Mouse (Mus musculus): Measurements from ENCODE around the gene Hspa1a. TPM values are rescaled to one million over a fixed set of nuclear protein-coding genes. Genes with fewer than 3 reads are reported as not detected.
"Not testable (repeated sequence)": the region's sequence is repeated elsewhere in the genome, so short reads cannot be mapped to it uniquely, and the experiment has no call there.

The Hspa1a gene
- polyA plus RNA-seq, 1 experiment from 2014 or later: 2.0 TPM

DNA sequence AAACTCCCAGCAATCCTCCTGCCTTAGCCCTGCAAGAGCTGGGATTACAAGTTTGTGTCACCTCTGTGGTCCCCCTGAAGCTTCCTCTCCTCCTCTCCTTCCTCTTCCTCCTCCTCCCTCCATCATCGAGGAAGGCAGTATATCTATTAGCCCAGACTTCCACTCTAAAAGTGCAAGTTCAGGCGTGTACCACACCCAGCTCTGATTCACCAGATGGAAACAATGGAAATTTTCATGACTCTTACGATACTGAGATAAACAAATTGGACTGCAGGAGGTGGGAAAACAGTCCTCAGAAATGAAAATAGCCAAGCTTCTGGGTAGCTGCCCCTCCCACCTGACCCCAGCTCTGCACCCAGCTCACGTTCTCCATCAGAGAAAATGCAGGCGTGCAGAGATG is 6.3 kb downstream of the Hspa1a start:
- DNase-seq (no peak), ATAC-seq (ENCODE audit: insufficient read depth) (no peak)
- peaks cover 25% of the 10 kb centered on the region for H3K27me3 ChIP-seq (ENCODE audit: insufficient read depth, low read length)
- no peak overlapping the region for H3K4me2 ChIP-seq
- H3K9me3 ChIP-seq (ENCODE audit: low read depth, low read length): no peaks in the 10 kb centered on the region
- no peaks in the 10 kb centered on the region for H3K36me3 ChIP-seq (ENCODE audit: insufficient read depth)
- no peak for TF ChIP-seq CTCF (IDR thresholded peaks at IDR 0.05; ENCODE audit: low read depth)
- H3K4me3 ChIP-seq (ENCODE audit: low read depth, low read length): no peak overlapping the region
- no peaks in the 10 kb centered on the region for H3K4me1 ChIP-seq (ENCODE audit: insufficient read depth)
- H3K9ac ChIP-seq: no peak overlapping the region
- 61% methylated on average over 5 of the region's 5 CpGs for WGBS
- no peak overlapping the region for H3K27ac ChIP-seq (ENCODE audit: low read depth)

- no peak overlapping the region for H3K27ac ChIP-seq (ENCODE audit: low read depth)
- H3K4me2 ChIP-seq: no peak overlapping the region
- 15% methylated on average over 1 of the region's 1 CpGs for WGBS
- H3K9ac ChIP-seq: peak overlapping the region; percentile 18; the same call in 1 of the 2 replicates
- H3K9me3 ChIP-seq (ENCODE audit: low read depth, low read length): no peaks in the 10 kb centered on the region
- no peak overlapping the region for H3K4me3 ChIP-seq (ENCODE audit: low read depth, low read length)
- TF ChIP-seq CTCF (IDR thresholded peaks at IDR 0.05; ENCODE audit: low read depth): no peak
- no peaks in the 10 kb centered on the region for H3K36me3 ChIP-seq (ENCODE audit: insufficient read depth)
- no peaks in the 10 kb centered on the region for H3K4me1 ChIP-seq (ENCODE audit: insufficient read depth)
- no peak for DNase-seq
- H3K27me3 ChIP-seq (ENCODE audit: insufficient read depth, low read length): peaks cover 22% of the 10 kb centered on the region
- ATAC-seq (ENCODE audit: insufficient read depth): no peak
Measured at GRCm38 (mm10) chr17:34964640-34965049, 7.3 kb downstream of the Hspa1a start.

- Histone ChIP-seq H3K4me3 (ENCODE audit: low read depth, low read length) (no peak overlapping the region), H3K4me2 (no peak overlapping the region), H3K36me3 (ENCODE audit: insufficient read depth) (no peaks in the 10 kb centered on the region), H3K27me3 (ENCODE audit: insufficient read depth, low read length) (peaks cover 4% of the 10 kb centered on the region), H3K9ac (no peak overlapping the region), H3K27ac (ENCODE audit: low read depth) (no peak overlapping the region), H3K9me3 (ENCODE audit: low read depth, low read length) (no peaks in the 10 kb centered on the region), H3K4me1 (ENCODE audit: insufficient read depth) (no peaks in the 10 kb centered on the region)
- 68% methylated on average over 1 of the region's 1 CpGs for WGBS
- no peak for DNase-seq
- no peak for TF ChIP-seq CTCF (IDR thresholded peaks at IDR 0.05; ENCODE audit: low read depth)
- no peak for ATAC-seq (ENCODE audit: insufficient read depth)
Measured at GRCm38 (mm10) chr17:34962841-34963240, 9.1 kb downstream of the Hspa1a start.

GRCm38 (mm10) chr17:34962125-34962524 is 9.8 kb downstream of the Hspa1a start:
- DNase-seq (no peak), ATAC-seq (ENCODE audit: insufficient read depth) (no peak)
- Histone ChIP-seq H3K27me3 (ENCODE audit: insufficient read depth, low read length) (no peaks in the 10 kb centered on the region), H3K9me3 (ENCODE audit: low read depth, low read length) (no peaks in the 10 kb centered on the region), H3K4me1 (ENCODE audit: insufficient read depth) (no peaks in the 10 kb centered on the region), H3K4me2 (no peak overlapping the region), H3K27ac (ENCODE audit: low read depth) (no peak overlapping the region), H3K4me3 (ENCODE audit: low read depth, low read length) (no peak overlapping the region), H3K36me3 (ENCODE audit: insufficient read depth) (no peaks in the 10 kb centered on the region), H3K9ac (no peak overlapping the region)
- WGBS: 30% methylated on average over 3 of the region's 3 CpGs
- TF ChIP-seq CTCF (IDR thresholded peaks at IDR 0.05; ENCODE audit: low read depth): no peak

- Histone ChIP-seq H3K27me3 (ENCODE audit: insufficient read depth, low read length) (peaks cover 4% of the 10 kb centered on the region; the same call in 1 of the 2 replicates), H3K36me3 (ENCODE audit: insufficient read depth) (no peaks in the 10 kb centered on the region), H3K9me3 (ENCODE audit: low read depth, low read length) (no peaks in the 10 kb centered on the region), H3K9ac (no peak overlapping the region), H3K4me3 (ENCODE audit: low read depth, low read length) (no peak overlapping the region), H3K27ac (ENCODE audit: low read depth) (no peak overlapping the region), H3K4me2 (no peak overlapping the region; the same call in 1 of the 2 replicates), H3K4me1 (ENCODE audit: insufficient read depth) (no peaks in the 10 kb centered on the region)
- no peak for TF ChIP-seq CTCF (IDR thresholded peaks at IDR 0.05; ENCODE audit: low read depth)
- DNase-seq (no peak), ATAC-seq (ENCODE audit: insufficient read depth) (no peak)
Measured at GRCm38 (mm10) chr17:34960702-34961493, 11.1 kb downstream of the Hspa1a start.

DNA sequence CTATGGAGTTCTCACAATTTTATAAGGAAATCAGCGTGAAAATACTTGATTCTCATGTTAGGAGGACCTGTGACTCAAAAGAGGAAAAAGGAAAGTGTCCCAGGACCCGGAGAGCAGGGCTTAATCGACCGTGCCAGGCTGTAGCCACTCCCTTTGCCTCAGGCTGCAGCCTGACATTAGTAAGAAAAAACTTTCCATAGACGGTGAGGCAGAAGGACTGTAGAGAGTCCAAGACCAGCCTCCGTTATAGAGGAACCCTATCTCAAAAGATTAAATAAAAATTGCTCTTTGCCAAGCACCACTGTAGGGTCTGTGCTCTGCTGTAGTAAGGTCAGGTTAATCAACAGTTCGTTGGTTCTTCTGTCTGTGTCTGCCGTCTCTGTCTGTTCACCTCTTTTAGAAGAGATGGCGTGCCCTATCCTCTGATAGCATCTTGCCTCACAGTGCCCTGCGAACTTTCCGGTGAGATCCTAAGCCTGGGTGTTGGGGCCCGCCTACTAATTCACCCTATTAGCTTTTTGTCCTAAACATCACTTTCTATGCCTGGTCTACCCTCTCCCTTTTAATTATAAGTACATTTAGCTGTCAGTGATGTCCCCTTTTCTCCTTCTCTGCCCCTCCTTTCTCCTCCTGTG is 12.0 kb downstream of the Hspa1a start:
- peak overlapping the region; percentile 41 for H3K4me3 ChIP-seq (ENCODE audit: low read depth, low read length)
- TF ChIP-seq CTCF (IDR thresholded peaks at IDR 0.05; ENCODE audit: low read depth): no peak
- H3K36me3 ChIP-seq (ENCODE audit: insufficient read depth): no peaks in the 10 kb centered on the region
- H3K27me3 ChIP-seq (ENCODE audit: insufficient read depth, low read length): peaks cover 7% of the 10 kb centered on the region; the same call in 1 of the 2 replicates
- peak overlapping the region; percentile 63 for H3K9ac ChIP-seq
- peak; percentile 35; the same call in 1 of the 2 replicates for ATAC-seq (ENCODE audit: insufficient read depth)
- peak; percentile 54 for DNase-seq
- H3K27ac ChIP-seq (ENCODE audit: low read depth): peak overlapping the region; percentile 96
- peak overlapping the region; percentile 79 for H3K4me2 ChIP-seq
- WGBS: 10% methylated on average over 12 of the region's 12 CpGs
- H3K4me1 ChIP-seq (ENCODE audit: insufficient read depth): no peaks in the 10 kb centered on the region
- no peaks in the 10 kb centered on the region for H3K9me3 ChIP-seq (ENCODE audit: low read depth, low read length)

DNA sequence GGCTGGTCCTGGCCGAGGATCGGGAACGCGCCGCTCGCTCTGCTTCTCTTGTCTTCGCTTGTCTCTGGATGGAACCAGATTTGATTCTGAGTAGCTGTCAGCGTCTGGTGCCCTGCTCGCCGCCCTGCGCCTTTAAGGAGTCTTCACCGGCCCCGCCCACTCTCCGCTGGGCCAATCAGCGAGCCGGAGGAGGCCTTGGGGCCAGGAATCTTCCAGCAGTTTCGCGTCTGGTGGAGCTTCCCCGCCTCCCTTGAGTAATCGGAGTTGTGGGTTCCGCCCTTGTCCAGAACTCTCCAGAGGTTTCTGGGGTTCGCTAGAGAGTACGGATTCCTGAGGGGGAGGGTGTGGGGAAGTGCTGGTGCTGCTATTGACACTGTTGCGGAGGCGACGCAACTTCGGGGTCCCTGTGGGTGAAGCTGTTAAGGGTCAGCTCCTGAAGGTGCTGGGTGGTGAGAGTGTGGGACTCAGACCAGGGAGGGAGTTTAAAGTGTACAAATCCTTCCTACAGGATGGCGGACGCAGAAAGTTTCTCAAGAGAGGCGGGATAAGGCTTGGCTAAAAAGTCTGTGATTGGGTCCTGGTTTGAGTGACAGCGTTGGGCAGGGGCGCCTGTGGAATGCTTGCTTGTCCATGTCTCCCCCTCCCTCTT is 12.7 kb downstream of the Hspa1a start, which contains the start of gene Hspa1b:
Gene Hspa1b, minus strand, starts transcription at position 109 of the 649 bp plus-strand sequence.
- H3K9ac ChIP-seq: peak within 1 kb of the TSS; percentile 63
- H3K27me3 ChIP-seq (ENCODE audit: insufficient read depth, low read length); H3K4me1 ChIP-seq (ENCODE audit: insufficient read depth); H3K9me3 ChIP-seq (ENCODE audit: low read depth, low read length); H3K36me3 ChIP-seq (ENCODE audit: insufficient read depth): not testable (repeated sequence)
- peak within 1 kb of the TSS; percentile 79 for H3K4me2 ChIP-seq
- peak within 1 kb of the TSS; percentile 41 for H3K4me3 ChIP-seq (ENCODE audit: low read depth, low read length)
- peak within 1 kb of the TSS; percentile 96 for H3K27ac ChIP-seq (ENCODE audit: low read depth)
- WGBS: under 1% methylated on average over 25 of the region's 32 CpGs
- DNase-seq (peak; percentile 94), ATAC-seq (ENCODE audit: insufficient read depth) (peak; percentile 94)

DNA sequence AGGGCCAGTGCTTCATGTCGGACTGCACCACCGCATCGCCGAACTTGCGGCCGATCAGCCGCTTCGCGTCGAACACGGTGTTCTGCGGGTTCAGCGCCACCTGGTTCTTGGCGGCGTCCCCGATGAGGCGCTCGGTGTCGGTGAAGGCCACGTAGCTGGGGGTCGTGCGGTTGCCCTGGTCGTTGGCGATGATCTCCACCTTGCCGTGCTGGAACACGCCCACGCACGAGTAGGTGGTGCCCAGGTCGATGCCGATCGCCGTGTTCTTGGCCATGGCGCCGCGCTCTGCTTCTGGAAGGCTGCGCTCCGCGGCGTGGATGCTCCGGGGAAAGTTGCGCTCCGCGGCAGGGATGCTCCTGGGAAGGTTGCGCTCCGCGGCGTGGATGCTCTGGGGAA is 13.2 kb downstream of the Hspa1a start:
- Histone ChIP-seq H3K4me3 (ENCODE audit: low read depth, low read length) (peak overlapping the region; percentile 41), H3K9ac (0 out of 2 replicates have a peak overlapping the region, but pooled peaks have one; percentile 13), H3K4me2 (peak overlapping the region; percentile 79)
- not testable (repeated sequence) for H3K9me3 ChIP-seq (ENCODE audit: low read depth, low read length); H3K36me3 ChIP-seq (ENCODE audit: insufficient read depth); H3K4me1 ChIP-seq (ENCODE audit: insufficient read depth); H3K27me3 ChIP-seq (ENCODE audit: insufficient read depth, low read length); DNase-seq; H3K27ac ChIP-seq (ENCODE audit: low read depth)
- ATAC-seq (ENCODE audit: insufficient read depth): peak; percentile 15
- 0% methylated on average over 13 of the region's 47 CpGs for WGBS

GRCm38 (mm10) chr17:34957966-34958365 is 14.0 kb downstream of the Hspa1a start:
- DNase-seq; H3K9ac ChIP-seq; H3K9me3 ChIP-seq (ENCODE audit: low read depth, low read length); H3K27me3 ChIP-seq (ENCODE audit: insufficient read depth, low read length); ATAC-seq (ENCODE audit: insufficient read depth); H3K4me1 ChIP-seq (ENCODE audit: insufficient read depth); H3K27ac ChIP-seq (ENCODE audit: low read depth); H3K36me3 ChIP-seq (ENCODE audit: insufficient read depth); H3K4me2 ChIP-seq; H3K4me3 ChIP-seq (ENCODE audit: low read depth, low read length): not testable (repeated sequence)
- WGBS: 31% methylated on average over 22 of the region's 40 CpGs

DNA sequence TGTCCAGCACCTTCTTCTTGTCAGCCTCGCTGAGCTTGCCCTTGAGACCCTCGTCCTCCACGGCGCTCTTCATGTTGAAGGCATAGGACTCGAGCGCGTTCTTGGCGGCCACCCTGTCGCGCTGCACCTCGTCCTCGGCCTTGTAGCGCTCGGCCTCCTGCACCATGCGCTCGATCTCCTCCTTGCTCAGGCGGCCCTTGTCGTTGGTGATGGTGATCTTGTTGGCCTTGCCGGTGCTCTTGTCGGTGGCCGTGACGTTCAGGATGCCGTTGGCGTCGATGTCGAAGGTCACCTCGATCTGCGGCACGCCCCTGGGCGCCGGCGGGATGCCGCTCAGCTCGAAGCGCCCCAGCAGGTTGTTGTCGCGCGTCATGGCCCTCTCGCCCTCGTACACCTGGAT is 14.7 kb downstream of the Hspa1a start:
- DNase-seq, H3K4me2 ChIP-seq: not testable (repeated sequence)

More for the DNA sequence above, 14.7 kb downstream of the Hspa1a start:
- ATAC-seq (ENCODE audit: insufficient read depth); H3K4me1 ChIP-seq (ENCODE audit: insufficient read depth); H3K4me3 ChIP-seq (ENCODE audit: low read depth, low read length); H3K9ac ChIP-seq; H3K27ac ChIP-seq (ENCODE audit: low read depth); H3K36me3 ChIP-seq (ENCODE audit: insufficient read depth); H3K27me3 ChIP-seq (ENCODE audit: insufficient read depth, low read length); H3K9me3 ChIP-seq (ENCODE audit: low read depth, low read length): not testable (repeated sequence)
- 14% methylated on average over 32 of the region's 40 CpGs for WGBS

All from lung, embryonic 14.5 days (tissue).